Mouse (Mus musculus) forebrain, embryonic 13.5 days (tissue): Measurements from ENCODE around the gene Adamts10. TPM values are rescaled to one million over a fixed set of nuclear protein-coding genes. Genes with fewer than 3 reads are reported as not detected.

Experiments
- ATAC-seq: fragments of 200-750 bp; cut with Nextera tagmentation; 2 replicates; pipeline ENCODE4 v1.8.0; 2017
- H3K27ac ChIP-seq: fragments of 300-500 bp; sonication (generic); 2 replicates; pipeline ENCODE4 v1.5.1; 2015; ENCODE audit warnings: inconsistent platforms, mild to moderate bottlenecking, moderate library complexity
- H3K27me3 ChIP-seq: fragments of 300-500 bp; sonication (generic); 2 replicates; pipeline ENCODE4 v1.6.1; 2015; ENCODE audit warnings: mild to moderate bottlenecking, inconsistent platforms
- H3K36me3 ChIP-seq: fragments of 300-500 bp; sonication (generic); 2 replicates; pipeline ENCODE4 v1.6.1; 2015; ENCODE audit warnings: mild to moderate bottlenecking, inconsistent platforms; ENCODE audit not compliant: poor library complexity, severe bottlenecking
- H3K4me1 ChIP-seq: fragments of 300-500 bp; sonication (generic); 2 replicates; pipeline ENCODE4 v1.6.1; 2015; ENCODE audit warnings: inconsistent platforms
- H3K4me2 ChIP-seq: fragments of 300-500 bp; sonication (generic); 2 replicates; pipeline ENCODE4 v1.6.1; 2015; ENCODE audit warnings: inconsistent platforms, mild to moderate bottlenecking, moderate library complexity
- H3K4me3 ChIP-seq: fragments of 300-500 bp; sonication (generic); 2 replicates; pipeline ENCODE4 v1.5.1; 2015; ENCODE audit warnings: mild to moderate bottlenecking, inconsistent platforms
- H3K9ac ChIP-seq: fragments of 300-500 bp; sonication (generic); 2 replicates; pipeline ENCODE4 v1.6.1; 2015; ENCODE audit warnings: mild to moderate bottlenecking, inconsistent platforms
- H3K9me3 ChIP-seq: fragments of 300-500 bp; sonication (generic); replicated peaks from 2 replicates; pipeline ENCODE4 v1.6.1; 2016; ENCODE audit warnings: inconsistent platforms
- WGBS: fragments of 180-500 bp; shearing (Covaris S2); methylation state at CpG from one replicate; pipeline ENCODE4 v1.1.7; 2015; 5-methylcytosine and 5-hydroxymethylcytosine counted together
- polyA plus RNA-seq: library from polyadenylated mRNA; unstranded; fragments of >200 nt; fragmentation: Nextera tagmentation; extraction: Ambion mirVana; gene quantifications from 2 replicates; pipeline ENCODE4 v1.2.1, GENCODE M21; 2015

Adamts10 gene
- polyA plus RNA-seq, 1 experiment from 2014 or later = 36.5 TPM

- ATAC-seq = no peak
- no peaks in the 10 kb centered on the region for H3K27me3 ChIP-seq
- no peaks in the 10 kb centered on the region for H3K36me3 ChIP-seq
- no peak overlapping the region for H3K4me2 ChIP-seq
- WGBS = 74% methylated on average over 4 of the region's 4 CpGs
- no peak overlapping the region for H3K27ac ChIP-seq
- H3K9me3 ChIP-seq = no peaks in the 10 kb centered on the region
- H3K9ac ChIP-seq = no peak overlapping the region
- no peaks in the 10 kb centered on the region for H3K4me1 ChIP-seq
- H3K4me3 ChIP-seq = no peak overlapping the region
Measured at GRCm38 (mm10) chr17:33557922-33558321, 33.9 kb downstream of the Adamts10 start.

GRCm38 (mm10) chr17:33563527-33564076 lies 39.6 kb downstream of the Adamts10 start:
- Histone ChIP-seq H3K36me3 (no peaks in the 10 kb centered on the region), H3K4me2 (no peak overlapping the region), H3K27ac (no peak overlapping the region), H3K4me3 (no peak overlapping the region), H3K27me3 (no peaks in the 10 kb centered on the region), H3K9me3 (no peaks in the 10 kb centered on the region), H3K4me1 (no peaks in the 10 kb centered on the region), H3K9ac (no peak overlapping the region)
- no peak for ATAC-seq
- WGBS = 73% methylated on average over 2 of the region's 2 CpGs

- no peaks in the 10 kb centered on the region for H3K9me3 ChIP-seq
- H3K27me3 ChIP-seq = no peaks in the 10 kb centered on the region
- no peak overlapping the region for H3K4me2 ChIP-seq
- H3K4me3 ChIP-seq = no peak overlapping the region
- H3K36me3 ChIP-seq = no peaks in the 10 kb centered on the region
- H3K27ac ChIP-seq = no peak overlapping the region
- no peak for ATAC-seq
- H3K9ac ChIP-seq = no peak overlapping the region
- WGBS = 61% methylated on average over 1 of the region's 1 CpGs
- H3K4me1 ChIP-seq = no peaks in the 10 kb centered on the region
Measured at GRCm38 (mm10) chr17:33564599-33564998, 40.6 kb downstream of the Adamts10 start.

GRCm38 (mm10) chr17:33566182-33566581 lies 42.2 kb downstream of the Adamts10 start:
- no peak overlapping the region for H3K9ac ChIP-seq
- ATAC-seq = no peak
- H3K27ac ChIP-seq = no peak overlapping the region
- 82% methylated on average over 2 of the region's 2 CpGs for WGBS
- no peaks in the 10 kb centered on the region for H3K36me3 ChIP-seq
- no peaks in the 10 kb centered on the region for H3K9me3 ChIP-seq
- no peaks in the 10 kb centered on the region for H3K4me1 ChIP-seq
- no peak overlapping the region for H3K4me3 ChIP-seq
- no peak overlapping the region for H3K4me2 ChIP-seq
- H3K27me3 ChIP-seq = no peaks in the 10 kb centered on the region

- Histone ChIP-seq H3K4me1 (no peaks in the 10 kb centered on the region), H3K4me3 (no peak overlapping the region), H3K9me3 (no peaks in the 10 kb centered on the region), H3K9ac (no peak overlapping the region), H3K4me2 (no peak overlapping the region), H3K36me3 (no peaks in the 10 kb centered on the region), H3K27me3 (no peaks in the 10 kb centered on the region), H3K27ac (no peak overlapping the region)
- no peak for ATAC-seq
- 84% methylated on average over 4 of the region's 4 CpGs for WGBS
Measured at GRCm38 (mm10) chr17:33584061-33584460, 60.1 kb downstream of the Adamts10 start.

GRCm38 (mm10) chr17:33586011-33586410 lies 62.0 kb downstream of the Adamts10 start:
- Histone ChIP-seq H3K36me3 (no peaks in the 10 kb centered on the region), H3K27me3 (no peaks in the 10 kb centered on the region), H3K27ac (no peak overlapping the region), H3K4me3 (no peak overlapping the region), H3K9me3 (no peaks in the 10 kb centered on the region), H3K4me1 (no peaks in the 10 kb centered on the region), H3K9ac (no peak overlapping the region), H3K4me2 (no peak overlapping the region)
- ATAC-seq = no peak
- WGBS = 73% methylated on average over 17 of the region's 17 CpGs

- H3K4me3 ChIP-seq = no peak overlapping the region
- no peaks in the 10 kb centered on the region for H3K27me3 ChIP-seq
- ATAC-seq = no peak
- H3K27ac ChIP-seq = no peak overlapping the region
- H3K4me1 ChIP-seq = no peaks in the 10 kb centered on the region
- H3K9ac ChIP-seq = no peak overlapping the region
- H3K9me3 ChIP-seq = peaks cover 11% of the 10 kb centered on the region; the same call in 1 of the 2 replicates
- no peak overlapping the region for H3K4me2 ChIP-seq
- no peaks in the 10 kb centered on the region for H3K36me3 ChIP-seq
Measured at GRCm38 (mm10) chr17:33597271-33597670, 73.3 kb downstream of the Adamts10 start.

- Histone ChIP-seq H3K9ac (no peak overlapping the region), H3K36me3 (no peaks in the 10 kb centered on the region), H3K27ac (no peak overlapping the region), H3K4me2 (no peak overlapping the region), H3K4me1 (no peaks in the 10 kb centered on the region), H3K9me3 (peaks cover 11% of the 10 kb centered on the region; the same call in 1 of the 2 replicates), H3K27me3 (no peaks in the 10 kb centered on the region), H3K4me3 (no peak overlapping the region)
- WGBS = 94% methylated on average over 5 of the region's 5 CpGs
- no peak for ATAC-seq
Measured at GRCm38 (mm10) chr17:33598506-33598905, 74.5 kb downstream of the Adamts10 start.

- Histone ChIP-seq H3K4me3 (no peak overlapping the region), H3K27ac (no peak overlapping the region), H3K9me3 (peaks cover 11% of the 10 kb centered on the region; the same call in 1 of the 2 replicates), H3K4me2 (no peak overlapping the region), H3K4me1 (no peaks in the 10 kb centered on the region), H3K9ac (no peak overlapping the region), H3K27me3 (no peaks in the 10 kb centered on the region), H3K36me3 (no peaks in the 10 kb centered on the region)
- 91% methylated on average over 8 of the region's 8 CpGs for WGBS
- ATAC-seq = no peak
Measured at GRCm38 (mm10) chr17:33599836-33600475, 76.0 kb downstream of the Adamts10 start.

GRCm38 (mm10) chr17:33600831-33601230 lies 76.8 kb downstream of the Adamts10 start:
- Histone ChIP-seq H3K4me3 (no peak overlapping the region), H3K4me2 (no peak overlapping the region), H3K27ac (no peak overlapping the region), H3K27me3 (no peaks in the 10 kb centered on the region), H3K9me3 (peaks cover 11% of the 10 kb centered on the region; the same call in 1 of the 2 replicates), H3K36me3 (no peaks in the 10 kb centered on the region), H3K4me1 (no peaks in the 10 kb centered on the region), H3K9ac (no peak overlapping the region)
- no peak for ATAC-seq
- 86% methylated on average over 3 of the region's 3 CpGs for WGBS

- Histone ChIP-seq H3K9me3 (peaks cover 11% of the 10 kb centered on the region; the same call in 1 of the 2 replicates), H3K27ac (no peak overlapping the region), H3K36me3 (no peaks in the 10 kb centered on the region), H3K9ac (no peak overlapping the region), H3K4me3 (no peak overlapping the region), H3K4me1 (no peaks in the 10 kb centered on the region), H3K4me2 (no peak overlapping the region), H3K27me3 (no peaks in the 10 kb centered on the region)
- ATAC-seq = no peak
- 85% methylated on average over 12 of the region's 12 CpGs for WGBS
Measured at GRCm38 (mm10) chr17:33601947-33602346, 77.9 kb downstream of the Adamts10 start.
